Mouse (Mus musculus) ovary, postnatal 36 days (tissue): ENCODE results near the gene Aprt.

ENCODE experiments used
- DNase-seq: peaks from one replicate; pipeline ENCODE4 v3.0.0; 2022; ENCODE audit warnings: low spot score, mixed read lengths

Gene Aprt

DNA sequence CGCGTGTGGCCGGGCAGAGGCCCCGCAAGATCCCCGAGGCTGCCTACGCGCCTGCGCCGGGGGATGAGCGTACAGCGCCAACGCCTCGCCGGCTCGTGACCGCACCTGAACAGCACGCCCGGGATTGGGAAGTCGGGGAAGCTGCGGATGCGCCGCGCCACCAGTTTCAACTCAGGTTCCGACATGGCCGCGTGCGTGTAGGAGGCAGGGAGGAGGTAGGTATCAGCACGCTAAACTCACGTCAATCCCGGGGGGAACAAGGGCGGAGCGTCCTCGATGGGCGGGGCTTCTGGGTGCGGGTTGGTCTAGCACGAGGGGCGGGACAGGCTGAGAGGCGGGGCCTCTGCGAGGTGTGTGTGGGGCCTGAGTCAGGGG lies at the start of gene Aprt:
TSS of gene Aprt (minus strand) at position 262 of the 375 bp plus-strand sequence.
- peak; percentile 94 for DNase-seq

DNA sequence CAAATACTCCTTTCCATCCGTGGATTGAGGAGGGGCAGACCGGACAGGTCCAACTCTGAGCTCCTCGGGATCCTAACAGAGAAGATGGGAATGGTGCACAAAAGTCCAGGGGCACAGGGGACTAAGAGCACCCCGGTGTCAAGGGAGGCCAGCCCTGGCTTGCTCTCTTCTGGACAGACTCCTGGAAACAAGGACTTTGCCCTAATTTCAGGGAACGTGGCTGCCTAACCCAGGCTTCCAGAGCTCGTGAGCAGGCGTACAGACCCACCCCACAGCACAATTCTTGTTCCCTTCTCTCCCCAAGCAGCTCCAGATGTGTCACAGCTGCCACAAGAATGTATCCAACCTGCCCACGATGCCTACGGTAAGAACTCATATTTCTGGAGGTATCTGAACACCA lies 49.1 kb upstream of the Aprt start:
- DNase-seq, result no peak

DNA sequence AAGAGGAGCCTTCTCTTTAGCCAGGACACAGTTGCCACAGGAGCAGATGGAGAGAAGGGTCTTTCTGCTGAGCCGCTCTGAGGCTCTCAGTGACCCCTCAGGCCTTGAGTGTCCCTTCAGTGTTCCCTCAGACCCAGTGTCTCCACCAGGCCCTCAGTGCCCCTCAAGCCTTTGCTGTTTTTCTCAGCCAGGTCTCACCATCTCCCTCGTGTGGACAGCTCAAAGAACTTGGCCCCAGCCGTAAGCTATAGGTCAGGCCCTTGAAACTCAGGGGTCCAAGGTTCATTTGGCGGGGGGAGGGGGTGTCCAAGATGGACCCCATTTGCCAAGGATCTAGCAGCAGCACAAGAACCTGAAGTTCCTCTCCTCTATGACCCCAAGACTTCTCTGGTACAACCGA lies 47.9 kb upstream of the Aprt start:
- no peak for DNase-seq

DNA sequence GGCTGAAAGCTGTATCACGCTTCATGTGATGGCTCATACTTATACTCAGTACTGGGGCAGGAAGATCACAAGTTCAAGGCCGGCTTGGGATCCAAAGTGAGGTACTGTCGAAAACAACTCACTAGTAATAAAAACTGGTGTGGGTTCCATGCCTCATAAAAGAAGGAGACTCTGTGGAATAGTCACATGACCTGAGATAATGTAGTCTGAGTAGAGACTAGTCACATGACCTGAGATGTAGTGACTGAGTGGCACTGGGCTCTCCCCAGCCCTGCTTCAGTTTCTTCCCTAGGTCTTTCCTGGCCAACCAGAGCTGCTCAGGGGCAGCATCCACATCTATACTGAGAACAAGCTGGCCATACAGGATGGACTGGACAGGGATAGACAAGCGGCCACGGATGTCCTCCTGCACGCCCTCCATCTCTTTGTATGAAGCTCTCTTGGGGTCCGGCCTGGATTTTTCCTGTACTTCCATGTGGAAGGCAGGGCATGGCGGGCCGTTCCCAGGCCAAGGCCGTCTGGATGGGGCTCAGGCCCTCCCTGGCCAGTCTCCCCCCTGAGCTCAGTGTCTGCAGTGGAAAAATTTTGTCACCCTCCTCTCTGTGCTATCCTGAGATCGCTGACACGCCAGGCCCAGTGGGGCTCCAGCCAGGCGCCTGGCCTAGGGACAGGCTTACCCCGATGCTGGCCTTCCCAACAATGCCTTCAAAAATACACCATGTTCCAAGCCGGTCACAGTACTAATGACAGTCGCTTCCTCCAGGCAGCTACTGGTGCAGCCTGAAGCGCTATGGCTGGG lies 47.3 kb upstream of the Aprt start:
- no peak for DNase-seq

- no peak for DNase-seq
Observed at GRCm38 (mm10) chr8:122622727-122623126, 46.0 kb upstream of the Aprt start, which contains the start of gene Pabpn1l. Gene Pabpn1l, minus strand, starts transcription at chr8:122622739.

GRCm38 (mm10) chr8:122620446-122620845 lies 43.7 kb upstream of the Aprt start:
- no peak for DNase-seq

DNA sequence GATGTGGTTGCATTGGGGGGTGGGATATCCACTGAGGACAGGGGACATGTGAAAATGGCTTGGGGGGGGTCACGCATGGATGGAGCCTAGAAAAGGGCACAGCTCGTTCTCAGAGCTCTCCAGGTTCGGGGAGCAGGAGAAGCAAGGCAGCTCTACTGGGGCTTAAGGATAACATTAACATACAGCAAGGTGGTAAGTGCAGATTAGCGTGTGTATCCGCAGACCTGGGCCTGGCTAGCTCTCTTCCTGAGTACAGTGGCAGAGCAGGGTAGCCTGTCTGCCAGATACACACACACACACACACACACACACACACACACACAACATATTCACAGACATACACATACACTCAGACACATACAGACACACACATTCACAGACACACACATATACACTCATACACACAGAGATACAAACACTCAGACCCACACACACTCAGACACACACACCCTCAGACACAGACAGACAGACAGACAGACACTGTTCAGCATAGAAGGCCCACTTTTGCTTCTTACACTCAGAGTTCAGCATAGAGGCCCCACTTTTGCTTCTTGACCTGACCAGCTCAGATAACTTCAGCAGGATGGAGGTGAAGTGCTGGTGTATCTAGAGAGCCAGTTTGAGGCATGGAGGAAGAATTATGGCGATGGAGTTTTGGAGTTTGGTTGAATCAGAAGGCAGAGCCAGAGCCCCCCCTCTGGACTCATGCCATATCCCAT lies 42.1 kb upstream of the Aprt start:
- no peak for DNase-seq

DNA sequence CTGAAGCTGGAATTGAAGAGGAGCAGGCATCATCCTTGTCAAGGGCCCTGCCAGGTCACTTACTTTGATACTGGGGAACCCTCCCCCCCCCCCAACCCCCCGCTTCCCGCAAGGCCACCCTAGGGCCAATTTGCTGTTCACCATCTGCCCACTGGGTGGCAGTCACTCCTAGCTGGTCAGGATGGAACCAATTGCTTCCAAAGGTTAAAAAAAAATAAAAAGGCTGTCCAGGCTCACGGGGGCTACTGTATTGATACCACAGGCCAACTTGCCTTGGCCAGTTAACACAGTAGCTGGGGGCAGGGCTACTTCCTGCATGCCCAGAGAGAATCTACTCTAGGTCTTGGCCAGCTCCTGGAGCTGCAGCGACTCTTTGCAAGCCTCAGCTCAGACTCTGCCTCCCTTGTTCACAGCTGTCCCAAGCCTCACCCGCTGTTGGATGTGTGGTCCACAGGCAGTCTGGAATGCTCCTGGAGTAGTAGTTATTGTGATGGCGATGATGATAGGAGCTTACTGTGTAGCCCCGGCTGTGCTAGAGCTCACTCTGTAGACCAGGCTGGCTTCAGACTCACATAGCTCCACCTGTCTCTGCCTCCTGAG lies 41.3 kb upstream of the Aprt start:
- DNase-seq, result peak; percentile 80

DNA sequence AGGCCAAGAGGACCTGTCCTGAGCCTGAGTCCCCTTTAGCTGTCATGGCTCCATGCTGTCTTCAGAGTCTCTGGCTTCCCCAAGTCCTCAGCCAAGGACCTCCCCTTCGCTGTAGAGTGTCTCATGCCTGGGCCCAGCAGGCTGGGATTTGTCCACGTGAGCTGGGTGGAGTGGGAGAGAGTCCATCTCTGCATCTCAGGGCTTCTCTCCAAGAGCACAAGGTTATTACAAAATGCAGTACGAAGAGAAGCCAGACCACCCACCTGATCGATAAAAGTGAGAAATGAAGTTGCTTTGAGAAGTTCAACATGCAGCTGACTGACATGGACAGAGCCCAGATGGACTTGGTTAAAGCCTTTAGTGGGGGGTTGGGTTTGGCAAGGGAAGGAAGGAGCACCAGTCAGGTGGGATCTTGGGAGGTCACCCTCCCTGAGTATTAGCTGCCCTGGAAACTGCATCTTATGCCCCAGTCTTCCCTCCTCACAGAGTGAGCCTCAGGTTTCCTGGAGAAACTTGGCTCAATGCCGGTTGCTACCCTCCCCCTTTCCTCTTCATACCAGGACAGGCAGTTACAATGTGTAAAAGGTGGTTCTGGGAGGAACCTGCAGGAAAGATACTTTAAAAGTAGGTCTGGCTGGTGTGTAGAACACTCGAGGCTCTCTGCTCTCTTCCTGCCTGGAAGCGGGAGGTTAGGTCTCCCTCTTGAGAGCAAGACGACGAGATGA lies 39.6 kb upstream of the Aprt start:
- no peak for DNase-seq

DNA sequence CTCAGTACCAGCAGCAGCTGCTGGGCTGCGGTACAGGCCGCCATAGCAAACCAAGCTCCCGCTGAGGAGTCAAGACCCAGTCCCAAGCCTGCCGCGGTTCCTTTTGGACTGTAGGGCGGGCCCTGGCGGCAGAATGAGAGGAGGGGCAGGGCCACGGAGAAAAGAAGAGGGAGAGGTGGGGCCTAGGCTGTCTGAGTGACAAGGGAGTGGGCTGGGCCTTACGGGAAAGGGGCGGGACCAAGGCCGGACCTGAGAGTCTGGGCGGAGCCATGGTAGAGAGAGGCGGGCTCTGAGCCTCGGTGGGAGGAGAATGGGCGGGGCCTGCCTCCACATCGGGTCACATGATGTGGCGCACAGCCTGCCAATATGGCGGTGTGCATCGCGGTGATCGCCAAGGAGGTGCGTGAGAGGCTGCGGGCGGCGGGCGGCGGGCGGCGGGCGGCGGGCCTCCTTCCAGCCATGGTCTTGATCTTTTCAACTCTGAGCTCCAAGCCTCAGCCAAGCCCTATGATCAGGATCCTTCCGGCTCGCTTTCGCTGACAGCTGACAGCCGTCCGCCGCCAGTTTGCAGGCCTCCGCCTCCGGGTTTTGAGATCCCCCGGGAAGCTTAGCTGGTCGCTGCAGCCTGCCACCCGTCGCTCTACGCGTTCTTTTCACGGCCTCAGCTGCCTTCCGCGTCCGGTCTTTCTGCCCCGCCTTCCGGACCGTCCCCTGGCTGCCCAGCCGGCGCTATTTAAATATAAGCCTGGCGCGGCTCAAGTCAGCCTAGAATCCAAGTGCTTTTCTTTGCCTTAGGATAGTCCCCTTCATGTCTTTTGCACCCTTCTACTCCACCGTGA lies 34.8 kb upstream of the Aprt start, which contains the start of the genes Galns and Trappc2l:
TSS of gene Galns (minus strand) at position 169 of the 839 bp plus-strand sequence.
TSS of gene Trappc2l (plus strand) at position 346 of the 839 bp plus-strand sequence.
- DNase-seq, result peak; percentile 94

- no peak for DNase-seq
Observed at GRCm38 (mm10) chr8:122610612-122611277, 34.0 kb upstream of the Aprt start.

DNA sequence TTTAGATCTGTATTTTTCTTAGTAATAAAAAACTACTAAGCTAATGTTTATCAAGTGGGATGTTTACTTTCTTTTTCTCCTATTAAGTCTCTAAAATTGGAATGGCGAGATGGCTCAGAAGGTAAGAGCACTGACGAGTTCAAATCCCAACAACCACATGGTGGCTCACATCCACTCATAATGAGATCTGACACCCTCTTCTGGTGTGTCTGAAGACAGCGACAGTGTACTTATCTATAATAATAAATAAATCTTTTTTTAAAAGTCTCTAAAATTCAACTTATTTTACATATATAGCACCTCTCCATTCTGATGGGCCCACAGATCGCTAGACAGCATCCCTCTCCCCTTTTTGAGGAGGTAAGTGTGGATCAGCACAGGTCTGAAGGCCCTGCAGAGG lies 33.5 kb upstream of the Aprt start:
- DNase-seq, result no peak

- DNase-seq, result no peak
Observed at GRCm38 (mm10) chr8:122606810-122607209, 30.1 kb upstream of the Aprt start.

- DNase-seq, result no peak
Observed at GRCm38 (mm10) chr8:122605367-122605766, 28.7 kb upstream of the Aprt start.

GRCm38 (mm10) chr8:122604640-122605039 lies 27.9 kb upstream of the Aprt start:
- no peak for DNase-seq

DNA sequence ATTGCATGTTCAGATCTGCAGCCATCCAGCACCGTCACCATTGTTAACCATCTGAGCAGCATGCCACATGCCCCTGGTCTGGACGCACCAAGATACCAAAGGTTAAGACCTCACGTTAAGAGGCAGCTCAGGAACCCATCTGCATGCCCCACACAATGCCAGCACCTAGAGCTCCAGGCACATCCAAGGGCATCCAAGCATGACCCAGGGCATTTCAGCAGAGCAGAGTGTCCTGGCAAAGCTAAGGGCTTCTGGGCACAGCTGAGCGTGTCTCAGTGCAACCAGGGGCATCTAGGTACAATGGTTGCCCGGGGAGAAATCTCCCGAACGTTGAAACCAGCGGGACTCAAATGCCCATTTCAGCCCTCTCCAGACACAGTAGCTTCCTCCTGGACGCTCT lies 24.0 kb upstream of the Aprt start:
- no peak for DNase-seq

DNA sequence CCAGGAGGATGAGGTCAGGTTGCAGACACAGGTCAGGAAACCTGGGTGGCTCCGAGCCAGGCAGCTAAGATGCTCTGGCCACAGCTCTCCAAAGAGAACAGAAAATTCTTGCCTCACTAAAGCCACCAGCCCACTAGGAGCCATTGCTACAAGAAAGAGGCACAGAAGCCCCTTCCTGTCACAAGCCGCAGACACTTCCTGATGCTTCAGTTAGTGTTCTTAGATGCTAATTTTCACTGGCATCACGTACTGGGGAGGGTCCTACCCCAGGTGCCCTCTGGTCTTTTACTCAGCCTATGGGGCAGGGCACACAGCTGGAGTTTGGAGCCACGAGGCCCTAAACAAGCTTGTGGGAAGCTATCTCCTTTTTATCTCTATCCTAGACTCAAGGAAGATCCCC lies 19.3 kb upstream of the Aprt start:
- DNase-seq, result no peak

DNA sequence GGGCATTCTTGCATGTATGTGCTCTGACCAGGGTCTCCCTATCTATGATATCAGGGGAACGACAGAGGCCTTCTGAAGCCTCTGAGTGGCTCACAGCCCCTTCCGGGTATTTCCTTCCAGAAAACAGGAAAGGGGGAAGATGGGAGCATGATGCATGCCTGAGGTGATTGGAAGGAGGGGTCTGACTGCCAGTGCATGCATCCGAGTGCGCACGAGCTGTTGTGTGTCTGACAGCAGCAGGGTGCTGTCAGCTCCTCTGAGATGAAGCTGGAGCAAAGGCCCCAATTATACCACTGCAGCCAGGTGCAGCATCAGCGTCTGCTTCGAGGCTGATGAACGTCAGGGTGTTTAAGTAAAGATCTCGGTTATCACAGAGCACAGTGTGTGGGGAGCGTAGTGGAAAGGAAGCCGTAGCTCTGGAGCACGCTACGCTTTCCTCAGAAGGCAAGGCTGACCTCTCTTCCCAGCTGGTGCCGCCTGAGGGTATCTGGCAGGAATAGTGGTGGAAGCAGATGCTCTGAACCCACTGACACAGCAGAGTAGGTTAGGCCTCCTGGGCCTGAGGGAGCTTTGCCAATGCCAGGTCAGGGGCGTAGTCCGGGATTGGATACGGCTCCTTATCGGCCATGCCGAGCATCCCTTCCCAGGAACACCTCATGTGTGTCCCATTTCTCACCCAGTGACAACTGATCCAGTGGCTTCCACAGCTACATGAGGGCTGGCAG lies 17.2 kb upstream of the Aprt start:
- DNase-seq, result no peak

GRCm38 (mm10) chr8:122593240-122593639 lies 16.5 kb upstream of the Aprt start:
- DNase-seq, result no peak

- DNase-seq, result no peak
Observed at GRCm38 (mm10) chr8:122586749-122587148, 10.0 kb upstream of the Aprt start.
